ENCODE assay signal across 16 mouse cellular contexts in the genomic region with DNA sequence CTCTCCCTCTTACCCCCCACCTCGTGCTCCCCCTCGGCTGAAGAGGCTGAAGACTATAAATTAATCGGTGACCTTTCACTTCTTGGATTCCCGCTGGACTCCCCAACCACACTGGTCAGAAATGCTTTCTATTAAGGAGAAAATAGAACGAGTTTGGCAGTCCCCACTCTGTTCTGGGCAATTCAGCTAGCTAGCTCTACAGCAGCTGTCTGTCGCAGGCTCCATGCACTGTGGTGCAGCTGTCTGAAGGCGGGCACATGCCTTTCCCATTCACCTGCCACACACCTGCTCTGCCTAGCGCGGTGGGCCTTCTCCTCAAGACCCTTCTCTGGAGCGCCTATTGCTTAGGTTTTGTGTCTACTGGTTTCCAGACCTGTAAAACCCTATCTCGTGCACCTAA.
DNase-seq lines count a peak whose midpoint lies in the region; ATAC-seq and TF ChIP-seq lines count a peak whose summit lies in the region.
"Had no signal": no experiment of that assay in that cellular context is flagged by ENCODE, and none has a peak within 500 bp of the region (broad histone marks: within the 10 kb centered on the region; RNA-seq: fewer than 3 reads in every experiment).

No protein-coding gene starts in this region.

- no peaks in the 10 kb centered on the region for H3K27me3 ChIP-seq in forebrain, postnatal 0 days (ENCODE audit: insufficient read depth, low read length)
- no peaks in the 10 kb centered on the region for H3K27me3 ChIP-seq in hindbrain, postnatal 0 days (ENCODE audit: insufficient read depth, low read length)
- no peaks in the 10 kb centered on the region for H3K27me3 ChIP-seq in neural tube, embryonic 15.5 days (replicated peaks)
- H3K27me3 ChIP-seq in liver, embryonic 12.5 days (replicated peaks) = peaks cover 30% of the 10 kb centered on the region
- H3K27me3 ChIP-seq: intestine, embryonic 15.5 days; limb, embryonic 13.5 days had no signal

- 33% methylated on average over 11 of the region's 11 CpGs for WGBS in forebrain, postnatal 0 days
- 60% methylated on average over 11 of the region's 11 CpGs for WGBS in hindbrain, postnatal 0 days
- WGBS in neural tube, embryonic 15.5 days = 64% methylated on average over 11 of the region's 11 CpGs
- 75% methylated on average over 11 of the region's 11 CpGs for WGBS in liver, embryonic 12.5 days (ENCODE audit: insufficient replicate concordance)

- H3K36me3 ChIP-seq in forebrain, postnatal 0 days (ENCODE audit: insufficient read depth) = peaks cover 15% of the 10 kb centered on the region
- H3K36me3 ChIP-seq in hindbrain, postnatal 0 days (ENCODE audit: insufficient read depth, low read length) = peaks cover 15% of the 10 kb centered on the region
- H3K36me3 ChIP-seq in neural tube, embryonic 15.5 days = peaks cover 27% of the 10 kb centered on the region
- peaks cover 26% of the 10 kb centered on the region for H3K36me3 ChIP-seq in liver, embryonic 12.5 days
- H3K36me3 ChIP-seq: G1E had no signal

- no peaks in the 10 kb centered on the region for H3K9me3 ChIP-seq in forebrain, postnatal 0 days (ENCODE audit: low read length)
- no peaks in the 10 kb centered on the region for H3K9me3 ChIP-seq in hindbrain, postnatal 0 days (ENCODE audit: low read length)
- H3K9me3 ChIP-seq in neural tube, embryonic 15.5 days (replicated peaks) = no peaks in the 10 kb centered on the region; the same call in 1 of the 2 replicates
- H3K9me3 ChIP-seq in liver, embryonic 12.5 days (replicated peaks) = peaks cover 12% of the 10 kb centered on the region; the same call in 1 of the 2 replicates
- H3K9me3 ChIP-seq: intestine, embryonic 15.5 days had no signal

- intact Hi-C loops in heart, postnatal 10 days (cut with DNase I) = no loop called here

- peak; percentile 49; the same call in 1 of the 2 replicates for ATAC-seq in forebrain, postnatal 0 days
- 0 out of 2 replicates have a peak, but pooled peaks have one; percentile 49 for ATAC-seq in hindbrain, postnatal 0 days
- no peak for ATAC-seq in neural tube, embryonic 15.5 days (ENCODE audit: low FRiP score)
- no peak for ATAC-seq in liver, embryonic 12.5 days
- ATAC-seq: intestine, embryonic 15.5 days; liver, postnatal 0 days had no signal

- peak; percentile 31 for DNase-seq in retina, postnatal 1 day
- no peak for DNase-seq in retina, embryonic 14.5 days (ENCODE audit: low spot score)
- DNase-seq in forebrain, postnatal 0 days = peak; percentile 44
- DNase-seq in hindbrain, postnatal 0 days (ENCODE audit: low spot score) = no peak
- no peak for DNase-seq in embryo, embryonic 9.5 days (ENCODE audit: extremely low spot score)
- no peak for DNase-seq in heart, postnatal 10 days
- DNase-seq: cerebellum, adult 9-11 months; gastrocnemius, postnatal 25 days; liver, postnatal 0 days; right cerebral cortex, adult 18-20 months had no signal

- H3K9ac ChIP-seq in forebrain, postnatal 0 days = no peak overlapping the region
- no peak overlapping the region for H3K9ac ChIP-seq in hindbrain, postnatal 0 days (replicated peaks; ENCODE audit: low read length)
- H3K9ac ChIP-seq in neural tube, embryonic 15.5 days (replicated peaks) = no peak overlapping the region
- no peak overlapping the region for H3K9ac ChIP-seq in liver, embryonic 12.5 days
- H3K9ac ChIP-seq: intestine, embryonic 15.5 days; limb, embryonic 13.5 days; liver, postnatal 0 days had no signal

- H3K4me2 ChIP-seq in forebrain, postnatal 0 days (ENCODE audit: low read depth) = peak overlapping the region; percentile 18; the same call in 1 of the 2 replicates
- no peak overlapping the region for H3K4me2 ChIP-seq in hindbrain, postnatal 0 days (ENCODE audit: low read depth, low read length)
- H3K4me2 ChIP-seq in neural tube, embryonic 15.5 days = no peak overlapping the region
- no peak overlapping the region for H3K4me2 ChIP-seq in liver, embryonic 12.5 days
- H3K4me2 ChIP-seq: intestine, embryonic 15.5 days; limb, embryonic 13.5 days had no signal

- TF ChIP-seq CTCF in forebrain, postnatal 0 days (IDR thresholded peaks at IDR 0.05; ENCODE audit: low read depth) = no peak
- TF ChIP-seq CTCF in hindbrain, postnatal 0 days (IDR thresholded peaks at IDR 0.05; ENCODE audit: low read depth) = no peak

- H3K4me3 ChIP-seq in forebrain, postnatal 0 days (ENCODE audit: low read depth, low read length) = no peak overlapping the region
- H3K4me3 ChIP-seq in hindbrain, postnatal 0 days (ENCODE audit: low read length) = no peak overlapping the region
- no peak overlapping the region for H3K4me3 ChIP-seq in neural tube, embryonic 15.5 days (replicated peaks)
- H3K4me3 ChIP-seq in liver, embryonic 12.5 days = no peak overlapping the region
- H3K4me3 ChIP-seq: intestine, embryonic 15.5 days; limb, embryonic 13.5 days had no signal

- H3K27ac ChIP-seq in forebrain, postnatal 0 days (ENCODE audit: low read depth, low read length) = peak overlapping the region; percentile 16; the same call in 1 of the 2 replicates
- no peak overlapping the region for H3K27ac ChIP-seq in hindbrain, postnatal 0 days
- 0 out of 2 replicates have a peak overlapping the region, but pooled peaks have one; percentile 4 for H3K27ac ChIP-seq in neural tube, embryonic 15.5 days (replicated peaks)
- no peak overlapping the region for H3K27ac ChIP-seq in liver, embryonic 12.5 days
- H3K27ac ChIP-seq: intestine, embryonic 15.5 days; kidney, postnatal 0 days; limb, embryonic 13.5 days had no signal

- peaks cover 12% of the 10 kb centered on the region; the same call in 1 of the 2 replicates for H3K4me1 ChIP-seq in forebrain, postnatal 0 days (ENCODE audit: insufficient read depth)
- peaks cover 6% of the 10 kb centered on the region; the same call in 1 of the 2 replicates for H3K4me1 ChIP-seq in hindbrain, postnatal 0 days (ENCODE audit: insufficient read depth, low read length)
- H3K4me1 ChIP-seq in neural tube, embryonic 15.5 days = peaks cover 21% of the 10 kb centered on the region
- H3K4me1 ChIP-seq in liver, embryonic 12.5 days = no peaks in the 10 kb centered on the region
- H3K4me1 ChIP-seq: intestine, embryonic 15.5 days had no signal

Comparison
In these comparisons a context has a peak if more than half of its experiments do, and no peak if none do; other contexts are left out.
1. DNase-seq: peak in retina, postnatal 1 day (single experiment) and forebrain, postnatal 0 days (single experiment); none in retina, embryonic 14.5 days (single experiment), hindbrain, postnatal 0 days (single experiment), embryo, embryonic 9.5 days (single experiment) and heart, postnatal 10 days (0 of 2).
2. ATAC-seq: peak in forebrain, postnatal 0 days (single experiment) and hindbrain, postnatal 0 days (single experiment); none in neural tube, embryonic 15.5 days (single experiment) and liver, embryonic 12.5 days (single experiment).
3. H3K27ac ChIP-seq: peak in forebrain, postnatal 0 days (single experiment) and neural tube, embryonic 15.5 days (single experiment); none in hindbrain, postnatal 0 days (single experiment) and liver, embryonic 12.5 days (single experiment).